In the genomic region with DNA sequence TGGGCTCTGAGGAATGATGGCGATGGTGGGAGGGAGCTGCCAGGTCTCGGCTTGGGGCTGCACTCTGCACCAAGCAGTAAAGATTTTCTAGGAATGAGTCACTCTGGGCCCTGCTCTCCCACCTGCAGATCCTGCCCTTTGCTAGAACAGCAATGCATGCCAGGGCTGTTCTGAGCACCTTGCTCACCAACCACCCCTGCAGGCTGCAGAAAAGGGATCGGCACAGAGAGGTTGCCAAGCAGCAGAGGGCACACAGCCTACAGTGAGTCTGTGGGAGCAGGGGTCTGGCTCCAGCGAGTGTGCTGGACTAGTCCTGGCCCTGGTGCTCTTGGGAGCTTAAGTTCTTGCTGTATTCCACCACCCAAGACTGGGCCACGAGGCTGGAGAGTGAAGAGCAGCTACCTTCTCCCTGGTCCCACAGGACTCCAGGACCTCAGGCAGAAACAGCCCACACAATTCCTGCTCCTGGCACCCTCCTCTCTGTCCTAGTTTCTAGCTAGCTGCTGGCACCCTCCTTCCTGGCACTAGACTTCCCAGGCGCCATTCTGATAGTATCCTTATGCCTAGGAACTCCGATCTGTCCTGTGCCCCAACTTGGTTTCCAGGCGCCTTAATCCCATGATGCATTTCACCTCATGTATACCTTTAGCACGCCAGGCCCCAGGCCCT, we compare ENCODE assay signal across 9 mouse cellular contexts. TPM values are rescaled to one million over a fixed set of nuclear protein-coding genes. Genes with fewer than 3 reads are reported as not detected.
DNase-seq lines count a peak whose midpoint lies in the region; ATAC-seq lines count a peak whose summit lies in the region.
"Had no signal": no experiment of that assay in that cellular context is flagged by ENCODE, and none has a peak within 500 bp of the region (broad histone marks: within the 10 kb centered on the region; RNA-seq: fewer than 3 reads in every experiment).

No protein-coding gene starts in this region.

- DNase-seq in heart, postnatal 4 days = no peak
- DNase-seq in NIH3T3 (ENCODE audit: low read depth) = peak; percentile 58
- DNase-seq in cerebellum, postnatal 14 days = peak; percentile 66 to 68
- DNase-seq in left cerebral cortex, postnatal 36 days (ENCODE audit: low spot score in 2 of 2) = peak; percentile 56 to 71
- DNase-seq in adrenal gland, postnatal 25 days = no peak
- DNase-seq: kidney, adult 18-20 months had no signal

- H3K4me1 ChIP-seq in heart, embryonic 11.5 days (ENCODE audit: control insufficient read depth, insufficient read depth, low read length) = peaks cover 37% of the 10 kb centered on the region

- no peaks in the 10 kb centered on the region; the same call in 1 of the 2 replicates for H3K27me3 ChIP-seq in heart, embryonic 11.5 days (ENCODE audit: control insufficient read depth, insufficient read depth, low read length)

- no peaks in the 10 kb centered on the region for H3K9me3 ChIP-seq in heart, embryonic 11.5 days (replicated peaks; ENCODE audit: control insufficient read depth, low read length)

- peak overlapping the region; percentile 94 for H3K27ac ChIP-seq in heart, embryonic 11.5 days (ENCODE audit: low read depth, low read length)

- H3K4me2 ChIP-seq in heart, embryonic 11.5 days = no peak overlapping the region

- WGBS in heart, embryonic 11.5 days (ENCODE audit: insufficient replicate concordance) = 68% methylated on average over 9 of the region's 9 CpGs

- peak overlapping the region; percentile 47 for H3K9ac ChIP-seq in heart, embryonic 11.5 days (ENCODE audit: low read depth, low read length)

- intact Hi-C loops in left cerebral cortex, postnatal 36 days (cut with DNase I) = loop anchor here (2.0 to 5.0 kb wide), 2 partner anchors 15 to 60 kb away; no protein-coding TSS in a partner anchor

- H3K36me3 ChIP-seq in heart, embryonic 11.5 days (ENCODE audit: control insufficient read depth, insufficient read depth, low read length) = no peaks in the 10 kb centered on the region

- H3K4me3 ChIP-seq in heart, embryonic 11.5 days (ENCODE audit: low read depth, low read length) = no peak overlapping the region

- no peak for ATAC-seq in heart, embryonic 11.5 days (replicated peaks; ENCODE audit: insufficient number of reproducible peaks, low FRiP score, low TSS enrichment)
- no peak for ATAC-seq in monocyte, adult 5-6 weeks (replicated peaks; ENCODE audit: insufficient number of reproducible peaks, low FRiP score, low TSS enrichment, poor library complexity, severe bottlenecking)

RNA-seq across cellular contexts. Expression of a gene that starts 46.6 kb away (rescaled TPM):
- 19.3 and 25.4 TPM in 2 replicates for polyA plus RNA-seq in heart, embryonic 11.5 days (2014; fragmentation: Nextera tagmentation; extraction: Ambion mirVana)
- total RNA-seq in heart, postnatal 4 days (2021) = 10 to 100 TPM; 92.8 to 94.5 TPM
- 10 to 100 TPM; 82.8 to 91.0 TPM for total RNA-seq in left cerebral cortex, postnatal 36 days (2021)
- 45.7 to 57.4 TPM (median 56.8 TPM) in 3 replicates for total RNA-seq in monocyte, adult 5-6 weeks (2017)
- 75.5 and 86.3 TPM in 2 replicates for total RNA-seq in adrenal gland, postnatal 25 days (2021)

RNA-seq across cellular contexts. Expression of a gene that starts 52.2 kb away (rescaled TPM):
- polyA plus RNA-seq in heart, embryonic 11.5 days (2014; fragmentation: Nextera tagmentation; extraction: Ambion mirVana) = 2.0 and 2.6 TPM in 2 replicates
- not detected for total RNA-seq in heart, postnatal 4 days (2021)
- 1 to 10 TPM; 1.6 to 2.2 TPM for total RNA-seq in left cerebral cortex, postnatal 36 days (2021)
- total RNA-seq in monocyte, adult 5-6 weeks (2017) = not detected in 3 replicates
- 3.1 and 4.0 TPM in 2 replicates for total RNA-seq in adrenal gland, postnatal 25 days (2021)
- total RNA-seq: MEL had no signal

Comparison
In these comparisons a context has a peak if more than half of its experiments do, and no peak if none do; other contexts are left out.
1. DNase-seq: peak in NIH3T3 (single experiment), cerebellum, postnatal 14 days (2 of 2) and left cerebral cortex, postnatal 36 days (2 of 2); none in heart, postnatal 4 days (single experiment) and adrenal gland, postnatal 25 days (single experiment).